27 mouse cellular contexts compared by ENCODE assay signal in genomic region chr4:135770611-135771305, GRCm38 (mm10). TPM values are rescaled to one million over a fixed set of nuclear protein-coding genes. Genes with fewer than 3 reads are reported as not detected.
DNase-seq lines count a peak whose midpoint lies in the region; TF ChIP-seq lines count a peak whose summit lies in the region.
"Had no signal": no experiment of that assay in that cellular context is flagged by ENCODE, and none has a peak within 500 bp of the region (broad histone marks: within the 10 kb centered on the region; RNA-seq: fewer than 3 reads in every experiment).

No protein-coding gene starts in this region.

- no peak for TF ChIP-seq POLR2A in myocyte (IDR thresholded peaks at IDR 0.05; ENCODE audit: insufficient read length, low read depth)

- no peak overlapping the region for H3K4me3 ChIP-seq in myocyte
- H3K4me3 ChIP-seq: forebrain, embryonic 10.5 days; forebrain, embryonic 13.5 days; hindbrain, embryonic 10.5 days; hindbrain, embryonic 13.5 days; intestine, embryonic 15.5 days had no signal

- H3K27me3 ChIP-seq in myocyte (ENCODE audit: control insufficient read depth, insufficient read depth, insufficient read length): no peaks in the 10 kb centered on the region
- H3K27me3 ChIP-seq: forebrain, embryonic 13.5 days; hindbrain, embryonic 13.5 days had no signal

- H3ac ChIP-seq in myocyte (ENCODE audit: control insufficient read depth, insufficient read length): no peak overlapping the region

- H3K79me2 ChIP-seq in myocyte (ENCODE audit: control insufficient read depth, insufficient read depth): no peaks in the 10 kb centered on the region

- H3K4me2 ChIP-seq in myocyte (ENCODE audit: low read depth): no peak overlapping the region
- H3K4me2 ChIP-seq: forebrain, embryonic 13.5 days; heart, embryonic 11.5 days; hindbrain, embryonic 13.5 days; intestine, embryonic 15.5 days had no signal

- DNase-seq in adrenal gland, postnatal 14 days: peak; percentile 40
- no peak for DNase-seq in adrenal gland, adult 8-10 months
- peak; percentile 90 for DNase-seq in heart, adult 11 months
- DNase-seq in heart, postnatal 14 days: no peak
- no peak for DNase-seq in kidney, adult 8-10 months
- DNase-seq: cerebellum, adult 11-12 months; cerebellum, adult 9-10 months; gastrocnemius, postnatal 10 days; gastrocnemius, postnatal 36 days; heart, postnatal 36 days; kidney, adult 11 months had no signal

- intact Hi-C loops in heart, postnatal 14 days (cut with DNase I): no loop called here

- H3K36me3 ChIP-seq in myocyte (ENCODE audit: control insufficient read depth, insufficient read depth): no peaks in the 10 kb centered on the region
- H3K36me3 ChIP-seq: forebrain, embryonic 10.5 days; hindbrain, embryonic 10.5 days; hindbrain, embryonic 13.5 days; intestine, embryonic 15.5 days had no signal

TF ChIP-seq in myocyte, 11 proteins besides CTCF, POLR2A, EP300 and RAD21:
- TF ChIP-seq TCF12 (IDR thresholded peaks at IDR 0.05; ENCODE audit: insufficient read depth, poor library complexity, severe bottlenecking) (no peak), TCF3 (IDR thresholded peaks at IDR 0.05; ENCODE audit: insufficient read length, low read depth) (no peak), MYOD1 (IDR thresholded peaks at IDR 0.05; ENCODE audit: control insufficient read depth in 1 of 3, insufficient read length in 2 of 3, low read depth in 2 of 3) (no peak), CEBPB (IDR thresholded peaks at IDR 0.05; ENCODE audit: insufficient read depth, poor library complexity, severe bottlenecking) (no peak), MAX (IDR thresholded peaks at IDR 0.05; ENCODE audit: low read depth) (no peak), E2F4 (IDR thresholded peaks at IDR 0.05; ENCODE audit: insufficient read depth) (no peak), POLR2AphosphoS2 (IDR thresholded peaks at IDR 0.05; ENCODE audit: insufficient read length, low read depth) (peak; percentile 58), MYOG (IDR thresholded peaks at IDR 0.05; ENCODE audit: control insufficient read depth in 1 of 3, insufficient read depth in 1 of 3, insufficient read length in 2 of 3, low read depth in 2 of 3) (no peak)
TF ChIP-seq in myocyte: peak in this region for 1.

RNA-seq across cellular contexts. Expression of gene Myom3, which starts 11.2 kb away (rescaled TPM):
- 0.59 and 0.75 TPM in 2 replicates for total RNA-seq in adrenal gland, postnatal 14 days (2021)
- under 1 TPM; 0.12 to 0.52 (median 0.22) TPM for total RNA-seq in adrenal gland, adult 8-10 months (2022)
- 1 to 10 TPM in 1 of 2 experiments, under 1 TPM in 1; 0.61 to 1.1 TPM for total RNA-seq in heart, postnatal 14 days (2021)
- 97.1 TPM for polyA plus RNA-seq in myocyte (2012; fragmentation: generic; extraction: Trizol)
- total RNA-seq: granulocyte monocyte progenitor cell, adult 5-6 weeks; MEL had no signal
- polyA plus RNA-seq: CD4-positive, CD25-positive, alpha-beta regulatory T cell, adult 4 months; heart, embryonic 11.5 days; hindbrain, embryonic 10.5 days had no signal

RNA-seq across cellular contexts. Expression of gene Il22ra1, which starts 42.8 kb away (rescaled TPM):
- 0.67 and 0.75 TPM in 2 replicates for total RNA-seq in adrenal gland, postnatal 14 days (2021)
- 1 to 10 TPM in 2 of 4 experiments, under 1 TPM in 1, not detected in 1; 0.35 to 2.5 (median 1.1) TPM for total RNA-seq in adrenal gland, adult 8-10 months (2022)
- under 1 TPM; 0.44 to 0.53 TPM for total RNA-seq in heart, postnatal 14 days (2021)
- 0.04 TPM for polyA plus RNA-seq in myocyte (2012; fragmentation: generic; extraction: Trizol)
- total RNA-seq: gastrocnemius, adult 18-20 months; gastrocnemius, postnatal 36 days; granulocyte monocyte progenitor cell, adult 5-6 weeks; MEL had no signal
- polyA plus RNA-seq: CD4-positive, CD25-positive, alpha-beta regulatory T cell, adult 4 months; embryonic facial prominence, embryonic 11.5 days; forebrain, embryonic 10.5 days; forebrain, embryonic 13.5 days; forebrain, embryonic 16.5 days; heart, embryonic 11.5 days; heart, embryonic 14.5 days; heart, postnatal 0 days; hindbrain, embryonic 10.5 days; hindbrain, embryonic 13.5 days; hindbrain, embryonic 16.5 days had no signal

Comparison
In these comparisons a context has a peak if more than half of its experiments do, and no peak if none do; other contexts are left out.
1. DNase-seq: peak in adrenal gland, postnatal 14 days (single experiment) and heart, adult 11 months (single experiment); none in adrenal gland, adult 8-10 months (single experiment), heart, postnatal 14 days (0 of 2) and kidney, adult 8-10 months (0 of 2).